Mouse (Mus musculus) heart, adult 9 months (tissue): ENCODE measurements around the gene Dlgap4.

Experiments used
- DNase-seq, 2 experiments: peaks; one replicate each; pipeline ENCODE4 v3.0.0; 2022; ENCODE audit warnings: low spot score in 2 of 2

Gene Dlgap4

DNA sequence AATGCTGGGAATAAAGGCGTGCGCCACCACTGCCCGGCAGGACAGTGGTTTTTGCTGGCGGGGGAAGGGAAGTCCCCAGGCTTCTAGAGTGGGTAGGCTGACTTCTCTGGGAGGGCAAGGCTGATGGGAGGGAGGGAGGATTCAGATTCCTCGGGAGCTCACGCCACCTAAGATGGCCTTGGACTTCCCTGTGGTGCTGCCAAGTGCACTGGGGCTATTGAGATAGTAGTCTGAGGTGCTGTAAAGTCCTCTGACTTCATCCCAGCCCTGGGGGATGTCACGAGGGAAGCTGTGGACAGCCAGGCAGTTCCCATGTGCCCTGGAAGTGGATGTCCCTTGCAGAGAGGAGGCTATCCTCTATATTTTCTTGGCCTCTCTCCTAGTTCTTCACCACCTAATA, 124.5 kb downstream of the Dlgap4 start:
- peak in 1 of 2 experiments; percentile 38 for DNase-seq

GRCm38 (mm10) chr2:156741265-156741664, 127.8 kb downstream of the Dlgap4 start:
- no peak for DNase-seq

DNA sequence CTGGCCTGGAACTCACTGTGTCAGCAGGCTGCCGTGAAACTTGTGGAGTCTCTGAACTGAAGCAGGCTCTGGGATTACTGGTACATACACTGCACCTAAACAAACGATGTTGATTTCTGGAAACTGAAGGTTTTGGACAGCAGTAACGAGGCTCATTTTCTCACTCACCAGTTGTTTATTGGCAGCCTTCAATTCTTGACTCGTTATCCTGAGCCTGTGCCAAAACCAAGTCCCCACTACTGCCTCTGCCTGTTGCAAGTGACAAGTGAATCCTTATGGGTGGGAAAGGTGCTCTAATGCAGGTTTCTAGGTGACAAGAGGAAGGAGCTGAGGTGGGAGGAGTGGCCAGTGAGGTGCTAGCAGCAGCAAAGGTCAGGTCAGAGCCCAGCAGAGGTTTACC, 128.5 kb downstream of the Dlgap4 start:
- DNase-seq, result no peak

DNA sequence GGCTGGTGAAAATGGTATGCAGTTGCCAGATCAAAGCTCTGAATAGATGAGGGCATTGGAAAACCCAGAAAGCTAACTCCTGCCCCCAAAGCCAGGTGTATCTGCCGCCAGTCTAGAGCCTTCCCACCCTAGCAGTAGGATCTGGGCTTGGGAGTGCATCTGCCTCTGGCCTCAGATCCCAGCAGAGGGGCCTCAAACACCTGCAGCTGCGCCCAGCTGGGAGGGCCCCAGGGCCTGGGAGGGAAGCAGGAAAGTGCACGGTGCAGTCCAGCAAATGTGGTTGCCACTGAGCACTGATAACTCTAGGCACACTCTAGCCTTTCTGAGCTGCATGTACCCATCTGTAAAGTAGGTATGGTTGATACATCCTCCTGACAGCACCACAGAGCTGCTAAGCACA, 129.7 kb downstream of the Dlgap4 start:
- no peak for DNase-seq

DNA sequence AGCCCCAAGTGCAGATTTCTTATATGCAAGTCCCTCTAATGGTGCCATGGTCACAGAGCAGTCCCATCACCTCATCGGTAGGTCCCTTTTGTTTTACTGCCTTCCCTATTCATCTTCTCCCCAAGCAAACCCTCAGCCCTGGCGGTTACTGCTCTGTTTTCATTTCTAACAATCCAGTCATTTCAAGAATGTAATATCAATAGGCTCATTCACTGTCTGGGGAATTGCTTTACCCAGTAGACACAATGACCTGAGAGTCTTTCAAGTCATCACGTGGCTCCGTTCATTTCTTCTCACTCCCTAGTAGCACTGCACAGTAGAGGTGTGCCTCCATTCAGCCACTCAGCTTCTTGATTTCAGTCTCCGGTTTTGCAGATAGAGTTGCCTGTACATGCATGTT, 130.9 kb downstream of the Dlgap4 start:
- DNase-seq, result no peak

DNA sequence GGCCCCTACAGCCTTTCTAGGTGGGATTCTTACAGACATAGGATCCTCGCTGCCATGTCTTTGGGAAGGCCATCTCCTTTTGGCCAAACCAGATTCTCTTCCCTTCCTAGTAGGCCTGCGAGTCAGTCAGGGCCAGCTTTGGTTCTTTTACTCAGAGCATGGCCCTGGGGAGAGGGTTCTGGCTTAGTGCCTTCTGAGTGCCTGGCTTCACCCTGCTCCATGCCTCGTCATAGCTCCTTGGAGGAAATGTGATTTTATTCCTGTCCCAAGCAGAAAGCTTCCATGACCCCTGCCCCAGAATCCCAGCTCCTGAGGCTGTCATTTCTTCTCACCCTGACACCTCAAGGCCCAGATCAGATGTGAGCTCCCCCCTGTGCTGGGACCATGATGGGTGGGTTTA, 133.8 kb downstream of the Dlgap4 start:
- no peak for DNase-seq

- DNase-seq, result no peak
Measured at GRCm38 (mm10) chr2:156749687-156750086, 136.2 kb downstream of the Dlgap4 start.

DNA sequence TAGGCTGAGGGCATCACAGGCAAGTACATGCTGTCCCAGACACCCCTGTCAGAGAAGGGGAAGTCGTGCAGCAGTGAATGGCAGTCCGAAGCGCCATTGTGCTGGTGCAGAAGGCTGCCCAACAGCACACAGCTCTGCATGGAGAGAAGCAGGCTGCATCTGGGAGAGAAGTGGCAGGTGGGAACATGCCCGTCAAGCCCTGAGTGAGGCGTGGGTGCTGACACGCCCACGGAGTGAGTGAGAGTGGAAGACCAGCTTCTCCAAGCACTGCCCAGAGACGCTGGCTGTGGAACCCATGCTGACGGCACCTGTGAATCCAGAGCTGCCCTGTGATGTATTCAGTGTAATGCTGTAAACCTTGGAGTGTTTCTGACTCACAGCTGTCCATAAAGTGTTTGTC, 143.4 kb downstream of the Dlgap4 start:
- no peak for DNase-seq

DNA sequence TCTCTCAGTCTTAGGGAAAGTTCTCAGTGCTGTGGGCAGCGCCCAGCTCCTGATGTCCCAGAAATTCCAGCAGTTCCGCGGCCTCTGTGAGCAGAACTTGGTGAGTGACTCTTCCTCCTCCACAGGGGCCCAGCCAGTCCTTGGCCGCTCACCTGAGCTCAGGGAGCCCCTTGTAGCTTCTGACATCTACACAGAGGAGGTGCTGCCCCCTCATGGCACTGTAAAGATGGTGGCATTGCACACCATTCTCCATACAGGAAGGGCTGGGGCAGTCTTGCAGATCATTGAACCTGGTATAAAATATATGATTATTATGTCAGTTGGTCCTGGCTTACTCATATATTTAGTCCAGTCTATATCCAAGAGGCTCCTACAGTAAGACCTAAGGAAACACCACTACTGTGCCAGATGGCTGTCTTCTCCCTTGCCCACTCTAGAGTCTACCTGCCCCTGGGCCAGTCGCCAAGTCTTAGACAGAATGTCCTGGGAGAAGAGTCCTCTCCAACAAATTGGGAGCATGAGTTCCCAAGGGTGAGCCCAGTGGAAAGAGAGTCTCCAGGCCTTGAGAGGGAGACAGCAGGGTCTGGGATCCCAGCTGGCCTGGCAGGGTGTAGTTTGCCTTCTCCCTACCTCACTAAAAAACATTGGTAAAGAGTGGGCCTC, 147.5 kb downstream of the Dlgap4 start:
- no peak for DNase-seq

DNA sequence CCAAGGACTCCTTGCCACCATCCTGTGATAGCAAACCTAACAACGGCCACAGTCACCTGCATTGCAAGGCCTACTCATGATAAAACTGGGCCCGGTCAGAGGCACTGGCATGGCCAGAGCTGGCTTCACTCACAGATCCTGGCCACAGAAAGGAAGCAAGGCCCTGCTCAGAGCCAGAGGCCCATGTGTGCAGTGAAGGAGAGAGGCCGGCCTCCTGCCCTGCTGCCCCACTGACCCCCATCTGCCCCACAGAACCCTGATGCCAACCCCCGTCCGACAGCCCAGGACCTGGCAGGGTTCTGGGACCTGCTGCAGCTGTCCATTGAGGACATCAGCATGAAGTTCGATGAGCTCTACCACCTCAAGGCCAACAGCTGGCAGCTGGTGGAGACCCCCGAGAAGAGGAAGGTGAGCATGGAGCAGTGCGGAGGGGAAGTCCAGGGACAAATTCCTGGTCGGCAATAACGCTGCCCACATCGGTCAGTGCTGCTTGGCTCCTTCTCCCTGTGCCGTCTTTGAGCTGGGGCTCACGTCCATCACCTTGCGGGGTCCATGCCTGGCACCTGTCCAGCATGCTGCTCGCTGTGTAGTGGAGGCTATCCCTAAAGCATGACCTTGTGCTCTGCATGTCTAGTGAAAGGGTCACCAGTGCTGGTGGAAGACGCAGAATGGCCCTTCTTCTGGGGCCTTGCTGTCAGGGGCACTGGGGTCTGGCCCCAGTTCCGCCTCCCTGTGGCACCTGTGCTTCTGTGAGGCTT, 148.2 kb downstream of the Dlgap4 start:
- DNase-seq, result no peak

DNA sequence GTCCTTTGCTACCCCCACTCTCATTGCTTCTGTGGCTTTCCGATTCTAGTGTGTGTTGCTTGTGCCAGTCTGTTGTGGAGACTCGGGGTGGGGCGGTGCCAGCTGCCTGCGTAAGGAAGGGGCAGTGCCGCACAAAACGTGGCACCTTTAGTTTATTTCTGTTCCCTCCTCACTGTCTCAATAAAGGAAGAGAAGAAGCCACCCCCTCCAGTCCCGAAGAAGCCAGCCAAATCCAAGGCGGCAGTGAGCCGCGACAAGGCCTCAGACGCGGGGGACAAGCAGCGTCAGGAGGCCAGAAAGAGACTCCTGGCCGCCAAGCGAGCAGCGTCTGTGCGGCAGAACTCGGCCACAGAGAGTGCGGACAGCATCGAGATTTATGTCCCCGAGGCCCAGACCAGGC, 149.0 kb downstream of the Dlgap4 start:
- no peak for DNase-seq

- DNase-seq, result peak; percentile 47 to 63
Measured at GRCm38 (mm10) chr2:156763101-156763500, 149.6 kb downstream of the Dlgap4 start.

- DNase-seq, result no peak
Measured at GRCm38 (mm10) chr2:156764022-156764421, 150.5 kb downstream of the Dlgap4 start.

- DNase-seq, result no peak
Measured at GRCm38 (mm10) chr2:156764747-156765146, 151.2 kb downstream of the Dlgap4 start.

GRCm38 (mm10) chr2:156765593-156765992, 152.1 kb downstream of the Dlgap4 start:
- no peak for DNase-seq

- DNase-seq, result no peak
Measured at GRCm38 (mm10) chr2:156766227-156767019, 152.9 kb downstream of the Dlgap4 start.

GRCm38 (mm10) chr2:156767108-156767507, 153.6 kb downstream of the Dlgap4 start:
- no peak for DNase-seq

- DNase-seq, result no peak
Measured at GRCm38 (mm10) chr2:156769274-156769673, 155.8 kb downstream of the Dlgap4 start.

- DNase-seq, result no peak
Measured at GRCm38 (mm10) chr2:156773470-156773869, 160.0 kb downstream of the Dlgap4 start.

- DNase-seq, result no peak
Measured at GRCm38 (mm10) chr2:156774035-156774737, 160.7 kb downstream of the Dlgap4 start.

- DNase-seq, result peak; percentile 51 to 56
Measured at GRCm38 (mm10) chr2:156774738-156775454, 161.4 kb downstream of the Dlgap4 start, which contains the start of gene Myl9. Gene Myl9 (plus strand): TSS chr2:156775420.
